Mouse (Mus musculus): ENCODE data around the gene Zic1.

DNA sequence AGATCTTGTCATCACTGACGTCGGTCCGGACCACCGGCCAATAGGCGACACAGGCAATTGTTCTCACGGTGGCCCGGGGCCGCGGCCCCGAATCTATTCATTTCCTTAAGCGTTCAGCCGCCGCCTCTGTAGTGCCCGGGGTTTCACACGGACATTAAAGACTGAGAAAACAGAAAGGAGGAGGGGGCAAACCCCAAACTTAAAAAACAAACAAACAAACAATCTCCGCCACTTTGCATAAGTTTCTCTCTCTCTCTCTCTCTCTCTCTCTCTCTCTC, 12.2 kb upstream of the Zic1 start:
- no peak for TF ChIP-seq POLR2A (IDR thresholded peaks at IDR 0.05; ENCODE audit: low read depth, low read length)
- TF ChIP-seq CTCF (IDR thresholded peaks at IDR 0.05; ENCODE audit: extremely low read depth, insufficient read depth, insufficient read length, insufficient replicate concordance): no peak

All from spleen, adult 2 months (tissue).